Mouse (Mus musculus): ENCODE results near the gene Ak1. TPM values are rescaled to one million over a fixed set of nuclear protein-coding genes. Genes with fewer than 3 reads are reported as not detected.

Ak1 gene
- total and polyA plus RNA-seq, 2 experiments from 2014 or later, result 572 to 721 TPM

DNA sequence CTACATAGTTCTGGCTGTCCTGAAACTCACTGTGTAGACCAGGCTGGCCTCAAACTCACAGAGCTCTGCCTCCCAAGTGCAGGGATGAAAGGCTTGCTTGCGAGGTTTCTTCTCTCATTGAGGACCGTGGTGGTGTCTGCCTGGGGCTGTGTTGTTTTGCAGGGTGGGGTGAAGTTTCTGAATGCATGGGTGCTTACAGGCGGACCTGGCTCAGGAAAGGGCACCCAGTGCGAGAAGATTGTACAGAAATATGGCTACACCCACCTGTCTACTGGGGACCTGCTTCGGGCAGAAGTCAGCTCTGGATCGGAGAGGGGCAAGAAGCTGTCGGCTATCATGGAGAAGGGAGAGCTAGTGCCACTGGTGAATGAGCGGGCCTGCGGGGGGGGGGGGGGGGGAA, 8.5 kb downstream of the Ak1 start:
- Histone ChIP-seq H3K27me3 (ENCODE audit: control insufficient read depth, insufficient read depth, low read length) (no peaks in the 10 kb centered on the region), H3K4me3 (ENCODE audit: low read depth, low read length) (no peak overlapping the region), H3K9ac (replicated peaks; ENCODE audit: low read depth, low read length) (no peak overlapping the region), H3K4me1 (ENCODE audit: control insufficient read depth, insufficient read depth) (peaks cover 28% of the 10 kb centered on the region), H3K36me3 (replicated peaks; ENCODE audit: control insufficient read depth, insufficient read depth, low read length) (peaks cover 43% of the 10 kb centered on the region), H3K4me2 (ENCODE audit: low read depth, low read length) (no peak overlapping the region), H3K27ac (ENCODE audit: low read depth) (no peak overlapping the region), H3K9me3 (replicated peaks; ENCODE audit: control insufficient read depth, low read length) (no peaks in the 10 kb centered on the region)
- WGBS, result 87% methylated on average over 7 of the region's 9 CpGs
- ATAC-seq (ENCODE audit: insufficient read depth, low read depth) (no peak), DNase-seq (ENCODE audit: low spot score) (no peak)
- TF ChIP-seq EP300 (IDR thresholded peaks at IDR 0.05; ENCODE audit: low read depth), result no peak

DNA sequence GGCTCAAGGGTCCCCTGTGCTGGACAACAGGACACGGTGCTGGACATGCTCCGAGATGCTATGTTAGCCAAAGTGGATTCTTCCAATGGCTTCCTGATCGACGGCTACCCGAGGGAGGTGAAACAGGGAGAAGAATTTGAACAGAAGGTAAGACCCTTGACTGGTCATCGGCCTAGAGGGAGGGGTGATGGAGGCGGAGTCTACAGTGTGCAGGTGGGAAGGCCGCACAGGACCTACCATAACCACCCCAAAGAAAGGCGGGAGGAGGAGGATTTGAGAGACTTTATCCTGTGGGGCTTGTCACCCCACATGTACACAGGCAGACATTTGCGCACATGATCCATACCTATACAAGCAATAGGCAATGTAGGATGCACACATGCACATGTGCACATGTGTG, 9.5 kb downstream of the Ak1 start:
- Histone ChIP-seq H3K36me3 (replicated peaks; ENCODE audit: control insufficient read depth, insufficient read depth, low read length) (peaks cover 46% of the 10 kb centered on the region), H3K4me2 (ENCODE audit: low read depth, low read length) (no peak overlapping the region), H3K4me3 (ENCODE audit: low read depth, low read length) (no peak overlapping the region), H3K27me3 (ENCODE audit: control insufficient read depth, insufficient read depth, low read length) (no peaks in the 10 kb centered on the region), H3K27ac (ENCODE audit: low read depth) (no peak overlapping the region), H3K4me1 (ENCODE audit: control insufficient read depth, insufficient read depth) (peaks cover 27% of the 10 kb centered on the region), H3K9me3 (replicated peaks; ENCODE audit: control insufficient read depth, low read length) (no peaks in the 10 kb centered on the region), H3K9ac (replicated peaks; ENCODE audit: low read depth, low read length) (no peak overlapping the region)
- ATAC-seq (ENCODE audit: insufficient read depth, low read depth), result no peak
- 81% methylated on average over 10 of the region's 10 CpGs for WGBS
- no peak for TF ChIP-seq EP300 (IDR thresholded peaks at IDR 0.05; ENCODE audit: low read depth)
- TF ChIP-seq CTCF (IDR thresholded peaks at IDR 0.05; ENCODE audit: low read depth), result no peak
- no peak for DNase-seq (ENCODE audit: low spot score)

DNA sequence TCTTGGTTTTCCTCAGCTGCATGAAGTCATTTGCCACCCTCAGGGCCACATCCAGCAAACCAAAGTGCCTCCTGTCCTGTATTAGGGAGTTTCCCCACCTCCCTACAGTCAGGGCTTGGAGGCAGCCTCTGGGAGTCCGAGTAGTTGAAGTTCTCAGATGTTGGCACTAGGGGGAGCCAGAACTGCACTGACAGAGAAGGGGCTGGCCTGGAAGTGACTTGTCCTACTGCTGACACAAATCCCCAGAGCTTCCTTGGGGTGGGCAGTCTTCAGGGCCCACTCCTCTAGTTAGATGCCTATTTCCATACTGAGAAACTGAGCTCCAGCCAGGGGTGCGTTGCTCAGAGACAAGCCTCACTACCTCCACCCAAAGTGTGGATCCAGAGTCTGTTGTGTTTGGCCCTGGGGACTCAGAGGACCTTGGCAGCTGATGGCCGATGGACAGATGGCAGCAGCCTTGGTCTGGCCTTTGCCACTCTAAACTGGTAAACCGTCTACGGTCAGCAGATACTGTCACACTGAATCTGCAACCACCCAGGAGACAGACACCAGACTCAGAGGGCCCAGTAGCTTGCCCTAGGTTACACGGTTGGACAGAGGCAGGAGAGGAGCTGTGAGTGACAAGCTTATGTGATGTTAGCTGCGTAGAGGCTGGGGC, 10.3 kb downstream of the Ak1 start:
- H3K27me3 ChIP-seq (ENCODE audit: control insufficient read depth, insufficient read depth, low read length), result no peaks in the 10 kb centered on the region
- H3K36me3 ChIP-seq (replicated peaks; ENCODE audit: control insufficient read depth, insufficient read depth, low read length), result peaks cover 46% of the 10 kb centered on the region
- H3K9ac ChIP-seq (replicated peaks; ENCODE audit: low read depth, low read length), result no peak overlapping the region
- 43% methylated on average over 7 of the region's 7 CpGs for WGBS
- H3K4me3 ChIP-seq (ENCODE audit: low read depth, low read length), result no peak overlapping the region
- peak; percentile 86 for TF ChIP-seq CTCF (IDR thresholded peaks at IDR 0.05; ENCODE audit: low read depth)
- TF ChIP-seq EP300 (IDR thresholded peaks at IDR 0.05; ENCODE audit: low read depth), result no peak
- peaks cover 23% of the 10 kb centered on the region for H3K4me1 ChIP-seq (ENCODE audit: control insufficient read depth, insufficient read depth)
- H3K4me2 ChIP-seq (ENCODE audit: low read depth, low read length), result no peak overlapping the region
- peak overlapping the region; percentile 58 for H3K27ac ChIP-seq (ENCODE audit: low read depth)
- ATAC-seq (ENCODE audit: insufficient read depth, low read depth) (peak; percentile 30), DNase-seq (ENCODE audit: low spot score) (peak; percentile 80)
- H3K9me3 ChIP-seq (replicated peaks; ENCODE audit: control insufficient read depth, low read length), result no peaks in the 10 kb centered on the region

DNA sequence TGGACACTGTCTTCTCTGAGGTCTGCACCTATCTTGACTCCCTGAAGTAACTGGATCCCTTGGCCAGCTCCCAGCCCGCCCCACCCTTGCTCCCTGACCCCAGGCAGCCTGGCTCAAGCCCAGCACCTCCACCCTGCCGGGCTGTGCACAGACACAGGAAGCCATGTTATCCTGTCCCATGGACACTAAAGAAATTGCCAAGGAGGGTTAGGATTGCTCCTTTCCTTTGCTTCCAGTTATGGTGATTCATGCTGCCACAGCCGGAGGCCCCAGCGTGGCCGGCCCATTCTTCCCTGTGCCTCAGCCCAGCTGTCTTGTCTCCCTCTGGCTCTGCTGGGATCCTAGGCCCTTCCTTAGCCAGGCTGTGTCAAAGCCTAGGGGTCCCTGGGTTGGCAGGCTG, 12.1 kb downstream of the Ak1 start:
- H3K4me2 ChIP-seq (ENCODE audit: low read depth, low read length), result no peak overlapping the region
- H3K9me3 ChIP-seq (replicated peaks; ENCODE audit: control insufficient read depth, low read length), result no peaks in the 10 kb centered on the region
- DNase-seq (ENCODE audit: low spot score) (peak; percentile 54), ATAC-seq (ENCODE audit: insufficient read depth, low read depth) (0 out of 2 replicates have a peak, but pooled peaks have one; percentile 5)
- H3K9ac ChIP-seq (replicated peaks; ENCODE audit: low read depth, low read length), result no peak overlapping the region
- peaks cover 13% of the 10 kb centered on the region for H3K4me1 ChIP-seq (ENCODE audit: control insufficient read depth, insufficient read depth)
- no peaks in the 10 kb centered on the region for H3K27me3 ChIP-seq (ENCODE audit: control insufficient read depth, insufficient read depth, low read length)
- TF ChIP-seq CTCF (IDR thresholded peaks at IDR 0.05; ENCODE audit: low read depth) (no peak), EP300 (IDR thresholded peaks at IDR 0.05; ENCODE audit: low read depth) (0 out of 2 replicates have a peak, but pooled peaks have one; percentile 58)
- no peak overlapping the region for H3K4me3 ChIP-seq (ENCODE audit: low read depth, low read length)
- peaks cover 46% of the 10 kb centered on the region for H3K36me3 ChIP-seq (replicated peaks; ENCODE audit: control insufficient read depth, insufficient read depth, low read length)
- 41% methylated on average over 5 of the region's 5 CpGs for WGBS
- H3K27ac ChIP-seq (ENCODE audit: low read depth), result peak overlapping the region; percentile 71

DNA sequence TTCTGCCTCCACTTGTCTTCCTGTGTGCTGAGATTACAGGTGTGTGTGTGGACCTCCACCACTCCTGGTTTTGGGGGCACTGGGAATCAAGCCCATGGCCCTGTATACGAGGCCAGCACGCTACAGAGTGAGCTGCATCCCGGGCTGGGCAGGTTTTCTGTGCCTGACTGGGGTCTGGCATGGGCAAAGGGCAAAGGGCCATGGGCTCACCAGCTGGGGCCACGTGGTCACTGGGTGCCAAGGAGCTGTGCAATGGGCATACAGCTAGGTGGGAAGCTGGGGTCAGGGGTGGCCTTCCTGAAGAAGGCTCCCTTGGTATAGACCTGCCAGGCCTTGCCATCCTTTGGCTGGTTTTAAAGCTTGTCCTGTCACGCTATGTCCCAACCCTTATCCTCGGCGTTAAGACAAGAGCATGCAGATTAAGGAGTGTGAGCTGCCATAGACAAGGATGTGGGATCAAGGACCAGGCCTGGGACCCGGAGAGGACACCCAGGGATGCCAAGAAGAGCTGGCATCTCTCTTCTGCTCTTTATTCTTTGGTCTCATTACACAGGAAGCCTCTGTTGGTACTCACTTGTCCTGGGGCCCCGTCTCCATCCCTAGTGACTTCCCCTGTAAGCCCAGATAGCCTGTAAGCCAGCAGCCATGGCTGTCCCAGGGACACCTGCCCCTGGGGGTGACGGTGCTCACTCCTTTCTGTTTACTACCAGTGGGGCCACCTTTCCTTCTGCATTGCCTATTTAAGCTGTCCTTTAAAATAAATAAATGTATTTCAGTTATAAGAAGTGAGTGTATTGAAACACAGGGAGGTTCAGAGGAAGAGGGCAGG, 12.9 kb downstream of the Ak1 start:
- H3K9ac ChIP-seq (replicated peaks; ENCODE audit: low read depth, low read length), result no peak overlapping the region

More for the DNA sequence above, 12.9 kb downstream of the Ak1 start:
- Histone ChIP-seq H3K4me1 (ENCODE audit: control insufficient read depth, insufficient read depth) (peaks cover 6% of the 10 kb centered on the region), H3K4me2 (ENCODE audit: low read depth, low read length) (no peak overlapping the region), H3K27me3 (ENCODE audit: control insufficient read depth, insufficient read depth, low read length) (no peaks in the 10 kb centered on the region), H3K36me3 (replicated peaks; ENCODE audit: control insufficient read depth, insufficient read depth, low read length) (peaks cover 46% of the 10 kb centered on the region), H3K4me3 (ENCODE audit: low read depth, low read length) (no peak overlapping the region), H3K27ac (ENCODE audit: low read depth) (peak overlapping the region; percentile 71), H3K9me3 (replicated peaks; ENCODE audit: control insufficient read depth, low read length) (no peaks in the 10 kb centered on the region)
- ATAC-seq (ENCODE audit: insufficient read depth, low read depth), result no peak
- no peak for TF ChIP-seq EP300 (IDR thresholded peaks at IDR 0.05; ENCODE audit: low read depth)
- no peak for TF ChIP-seq CTCF (IDR thresholded peaks at IDR 0.05; ENCODE audit: low read depth)
- DNase-seq (ENCODE audit: low spot score), result no peak
- 80% methylated on average over 10 of the region's 10 CpGs for WGBS

Data from heart, postnatal 0 days (tissue).